Mouse (Mus musculus) liver, embryonic 18 days (tissue): ENCODE results near the gene Ptpn11. TPM values are rescaled to one million over a fixed set of nuclear protein-coding genes. Genes with fewer than 3 reads are reported as not detected.

Source experiments
- polyA plus RNA-seq: library from polyadenylated mRNA; depleted of rRNA; stranded (reverse); fragments of >200 nt; gene quantifications from 2 replicates; pipeline ENCODE4 v1.2.3, GENCODE M21; 2012; rRNA removed

Ptpn11 gene
- polyA plus RNA-seq, result 11.6 and 12.9 TPM in 2 replicates

DNA sequence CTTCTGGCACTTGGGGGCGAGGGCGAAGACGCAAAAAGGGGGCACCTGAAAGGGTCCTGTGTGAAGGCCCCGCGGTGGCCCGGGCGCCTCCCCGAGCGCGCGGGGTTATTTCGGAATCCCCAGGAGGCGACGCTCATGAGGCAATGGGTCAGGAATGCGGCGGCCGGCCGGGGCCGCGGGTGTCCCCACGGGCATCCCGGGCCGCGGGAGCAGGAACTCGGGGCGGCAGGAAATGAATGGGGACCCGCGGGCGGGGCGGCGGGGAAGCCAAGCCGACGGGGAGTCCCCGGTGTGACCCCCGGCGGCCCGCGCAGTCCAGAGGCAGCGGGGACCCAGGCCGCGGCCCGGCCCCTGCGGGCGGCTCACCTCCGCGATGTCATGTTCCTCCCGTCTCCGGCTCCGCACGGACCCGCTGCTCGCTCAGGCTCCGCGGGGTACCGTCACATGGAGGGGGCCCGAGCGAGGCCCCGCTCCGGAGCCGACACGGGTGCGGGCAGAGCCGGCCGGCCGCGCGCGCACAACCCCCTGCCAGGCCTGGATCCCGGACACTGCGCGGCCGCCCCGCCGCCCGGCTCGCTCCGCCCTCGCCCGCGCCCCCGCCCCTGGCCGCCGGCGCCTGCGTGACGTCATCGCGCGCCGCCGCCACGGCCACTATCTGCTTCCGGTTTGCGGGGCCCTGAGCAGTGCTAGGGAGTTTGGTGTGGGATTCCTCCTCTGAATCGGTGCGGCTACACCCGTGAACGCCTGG lies at the start of gene Ptpn11:
Gene Ptpn11, minus strand, starts transcription at position 562 of the 748 bp plus-strand sequence.

DNA sequence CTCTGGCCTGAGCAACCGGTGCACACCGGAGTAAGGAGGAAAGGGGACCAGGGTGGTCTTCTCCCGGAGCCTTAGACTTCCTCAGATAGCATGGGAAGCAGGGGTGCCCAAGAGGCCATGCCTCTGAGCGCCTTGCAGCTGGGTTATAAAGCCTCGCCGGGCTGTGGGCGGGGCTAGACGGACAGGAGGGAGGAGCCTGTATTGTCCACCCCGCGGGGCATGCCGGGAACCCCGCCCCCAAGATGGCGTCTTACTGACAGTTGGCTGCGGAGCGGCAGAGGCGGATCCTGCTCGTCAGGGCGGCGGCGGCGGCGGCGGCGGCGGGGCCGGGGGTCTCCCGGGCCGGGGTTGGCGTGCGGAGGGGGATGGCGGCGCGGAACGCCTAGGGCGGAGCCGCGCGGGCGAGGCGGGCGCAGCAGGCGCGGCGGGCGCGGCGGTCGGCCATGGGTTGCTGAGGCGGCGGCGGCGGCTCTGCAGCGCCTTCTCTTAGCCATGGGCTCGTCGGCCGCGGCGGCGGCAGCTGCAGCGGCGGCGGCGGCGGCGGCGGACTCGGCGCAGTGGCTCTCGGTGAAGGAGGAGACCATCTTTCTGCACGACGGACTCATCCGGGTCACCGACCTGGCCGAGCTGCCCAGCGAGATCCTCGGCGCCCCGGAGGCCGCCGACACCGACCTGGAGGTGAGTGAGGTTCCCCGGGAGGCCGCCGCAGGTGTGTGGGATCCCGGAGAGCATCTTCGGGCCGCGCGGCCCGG lies 29.0 kb upstream of the Ptpn11 start, which contains the start of gene Hectd4:
Gene Hectd4, plus strand, starts transcription at position 240 of the 752 bp plus-strand sequence.

DNA sequence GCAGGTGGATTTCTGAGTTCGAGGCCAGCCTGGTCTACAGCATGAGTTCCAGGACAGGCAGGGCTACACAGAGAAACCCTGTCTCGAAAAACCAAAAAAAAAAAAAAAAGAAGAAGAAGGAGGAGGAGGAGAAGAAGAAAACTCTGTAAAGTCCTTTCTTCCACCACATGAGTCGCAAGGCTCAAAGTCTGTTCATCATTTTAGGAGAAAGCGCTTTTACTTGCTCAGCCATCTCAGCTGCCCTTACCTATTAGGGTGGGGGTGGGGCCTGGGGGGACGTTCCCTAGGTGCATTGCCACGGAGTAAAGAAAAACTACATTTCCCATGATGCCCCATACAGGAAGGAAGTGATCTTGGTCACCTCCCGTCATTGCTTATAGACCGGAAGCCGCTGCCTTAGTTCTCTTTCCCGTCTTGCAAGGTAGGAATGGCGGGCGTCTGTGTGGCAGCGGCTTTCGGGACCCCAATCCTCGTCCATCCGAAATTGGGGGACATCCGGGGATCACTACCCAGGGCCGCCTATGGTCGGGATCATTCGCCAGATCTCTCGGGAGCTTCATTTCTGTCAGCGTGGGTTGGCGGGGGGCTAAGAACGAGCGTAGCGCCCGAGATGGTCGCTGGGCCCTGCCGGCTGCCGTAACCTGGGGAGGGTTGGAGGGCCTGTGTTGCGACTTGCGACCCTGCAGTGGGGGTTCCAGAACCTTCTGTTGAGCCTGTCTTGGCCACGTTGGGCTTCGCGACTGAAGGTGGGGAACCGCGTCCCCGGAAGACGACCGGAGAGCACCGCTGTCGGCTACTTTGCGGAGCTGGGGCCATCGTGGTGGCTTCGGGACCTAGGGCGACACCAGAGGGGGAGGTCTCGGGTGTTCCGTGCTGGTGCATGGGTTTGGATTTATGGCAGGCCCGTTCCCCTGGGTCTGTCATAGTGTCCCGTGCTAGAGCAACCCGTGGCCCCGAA lies 13.2 kb upstream of the Ptpn11 start, which contains the start of gene Rpl6:
Gene Rpl6, plus strand, starts transcription at position 350 of the 958 bp plus-strand sequence.

Other genes with a start within 250 kb of the Ptpn11 start
- 0.01 and 0.02 TPM in 2 replicates for gene Rph3a, start 181.3 kb downstream of the Ptpn11 start, polyA plus RNA-seq
- gene Rpl6, start 13.1 kb upstream of the Ptpn11 start, polyA plus RNA-seq, result 480 and 528 TPM in 2 replicates
- 8.1 and 10.3 TPM in 2 replicates for gene Hectd4, start 28.8 kb upstream of the Ptpn11 start, polyA plus RNA-seq
- 36.8 and 38.5 TPM in 2 replicates for gene Trafd1, start 194.2 kb upstream of the Ptpn11 start, polyA plus RNA-seq
- gene Naa25, start 206.5 kb upstream of the Ptpn11 start, polyA plus RNA-seq, result 7.0 and 7.6 TPM in 2 replicates